Mouse (Mus musculus) spleen, embryonic (tissue): ENCODE measurements around the gene Vmn1r56.
"Not testable (repeated sequence)": the region's sequence is repeated elsewhere in the genome, so short reads cannot be mapped to it uniquely, and the experiment has no call there.

Experiments used
- CTCF ChIA-PET: fragments of 350-600 bp; sonication (Branson Sonifier 250); formaldehyde crosslinking; loops from one replicate; lab custom pipeline; 2022; lab: Charles Lee

Vmn1r56 gene

GRCm38 (mm10) chr7:5196647-5197046, at the start of gene Vmn1r56:
Gene Vmn1r56, minus strand, starts transcription at chr7:5196747.
- CTCF ChIA-PET, result not testable (repeated sequence)

DNA sequence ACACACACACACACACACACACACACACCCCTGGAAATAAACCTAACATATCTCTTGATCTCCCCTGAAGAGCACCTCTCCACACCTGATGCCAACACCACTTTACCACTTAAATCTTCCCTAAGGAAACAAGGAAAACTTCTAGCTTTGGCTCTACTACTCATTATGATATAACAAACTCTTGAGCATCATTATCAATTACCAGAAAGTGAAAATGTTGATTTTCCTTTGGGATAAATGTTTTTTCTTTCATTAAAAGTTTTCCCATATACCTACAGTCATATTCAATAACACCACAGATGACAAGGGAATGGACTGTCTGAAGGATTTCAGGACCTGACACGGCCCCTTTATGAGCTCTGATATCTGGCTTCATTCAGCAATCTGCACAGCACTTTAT, 21.6 kb upstream of the Vmn1r56 start, which contains the start of gene Vmn1r57:
Gene Vmn1r57, plus strand, starts transcription at position 301 of the 400 bp plus-strand sequence.
- CTCF ChIA-PET, result not testable (repeated sequence)

GRCm38 (mm10) chr7:5149570-5149969, 47.0 kb downstream of the Vmn1r56 start, which contains the start of gene Vmn1r55:
Gene Vmn1r55, minus strand, starts transcription at chr7:5149670.
- CTCF ChIA-PET, result not testable (repeated sequence)
